Mouse (Mus musculus): Measurements from ENCODE around the gene Acod1. TPM values are rescaled to one million over a fixed set of nuclear protein-coding genes. Genes with fewer than 3 reads are reported as not detected.

Gene Acod1
- polyA plus RNA-seq, 1 experiment from 2014 or later = not detected

- WGBS = 32% methylated on average over 8 of the region's 8 CpGs
- no peaks in the 10 kb centered on the region for H3K27me3 ChIP-seq
- H3K9ac ChIP-seq = no peak overlapping the region
- no peak overlapping the region for H3K27ac ChIP-seq
- ATAC-seq (replicated peaks; ENCODE audit: insufficient number of reproducible peaks, insufficient read depth, low FRiP score, low read depth) = peak; percentile 80
- H3K4me1 ChIP-seq (replicated peaks) = no peaks in the 10 kb centered on the region
- no peak overlapping the region for H3K4me3 ChIP-seq
- H3K36me3 ChIP-seq = no peaks in the 10 kb centered on the region
- no peak overlapping the region for H3K4me2 ChIP-seq
- no peaks in the 10 kb centered on the region for H3K9me3 ChIP-seq (replicated peaks)
These were observed 4.5 kb downstream of the Acod1 start for GRCm38 (mm10) chr14:103051159-103051769.

DNA sequence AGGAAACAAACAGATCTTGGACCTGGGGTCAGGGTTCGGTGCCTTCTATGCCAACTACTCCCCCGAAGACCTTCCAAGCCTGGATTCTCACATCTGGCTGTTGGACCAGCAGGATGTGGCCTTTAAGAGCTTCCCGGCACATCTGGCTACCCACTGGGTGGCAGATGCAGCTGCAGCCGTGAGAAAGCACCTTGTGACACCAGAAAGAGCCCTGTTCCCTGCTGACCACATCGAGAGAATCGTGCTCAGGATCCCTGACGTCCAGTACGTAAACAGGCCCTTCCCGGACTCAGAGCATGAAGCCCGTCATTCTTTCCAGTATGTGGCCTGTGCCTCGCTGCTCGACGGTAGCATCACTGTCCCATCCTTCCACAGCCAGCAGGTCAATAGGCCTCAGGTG, 8.0 kb downstream of the Acod1 start:
- Histone ChIP-seq H3K4me3 (no peak overlapping the region), H3K36me3 (no peaks in the 10 kb centered on the region), H3K27me3 (no peaks in the 10 kb centered on the region), H3K9me3 (replicated peaks) (no peaks in the 10 kb centered on the region), H3K9ac (no peak overlapping the region), H3K4me1 (replicated peaks) (no peaks in the 10 kb centered on the region), H3K27ac (no peak overlapping the region), H3K4me2 (no peak overlapping the region)
- WGBS = 80% methylated on average over 13 of the region's 13 CpGs
- ATAC-seq (replicated peaks; ENCODE audit: insufficient number of reproducible peaks, insufficient read depth, low FRiP score, low read depth) = no peak

DNA sequence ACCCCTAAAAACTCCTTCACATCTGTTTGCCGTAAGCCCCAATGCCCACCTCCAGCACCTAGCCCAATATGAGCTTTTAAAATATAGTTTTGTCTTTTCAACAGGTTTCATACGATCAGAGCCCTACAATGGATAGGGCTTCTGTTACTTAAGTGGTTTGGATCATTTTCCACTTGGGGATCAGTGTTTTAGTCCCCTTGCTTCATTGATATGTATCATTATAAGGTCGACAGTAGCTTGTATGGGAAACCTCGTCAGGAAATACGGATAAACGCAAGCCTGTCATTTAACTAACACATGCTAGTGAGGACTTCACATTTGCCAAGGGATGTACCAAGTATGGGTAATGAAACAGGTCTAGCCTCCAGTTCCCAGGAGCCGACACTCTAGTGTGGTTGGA, 9.8 kb downstream of the Acod1 start:
- 83% methylated on average over 7 of the region's 7 CpGs for WGBS
- Histone ChIP-seq H3K4me1 (replicated peaks) (no peaks in the 10 kb centered on the region), H3K9me3 (replicated peaks) (no peaks in the 10 kb centered on the region), H3K9ac (no peak overlapping the region), H3K4me2 (no peak overlapping the region), H3K4me3 (no peak overlapping the region), H3K36me3 (no peaks in the 10 kb centered on the region), H3K27me3 (no peaks in the 10 kb centered on the region), H3K27ac (no peak overlapping the region)
- no peak for ATAC-seq (replicated peaks; ENCODE audit: insufficient number of reproducible peaks, insufficient read depth, low FRiP score, low read depth)

DNA sequence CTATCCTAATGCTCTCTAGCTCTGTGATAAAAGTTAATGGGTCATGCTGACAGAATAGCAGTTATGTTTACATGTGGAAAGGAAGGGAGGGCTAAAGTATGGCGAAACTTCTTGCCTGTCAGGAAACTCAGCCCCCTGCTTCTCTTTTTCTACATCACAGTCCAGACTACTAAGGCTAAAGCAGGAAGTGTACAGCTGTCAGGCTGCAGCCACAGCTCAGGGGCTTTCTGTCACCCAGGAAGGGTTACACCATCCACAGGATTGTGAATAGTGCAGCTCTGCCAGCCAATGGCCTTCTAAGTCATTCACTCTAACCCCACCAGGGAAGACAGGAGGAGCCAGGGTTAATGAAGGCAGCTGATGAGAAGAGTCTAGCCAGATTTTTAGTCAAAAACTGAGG, 12.2 kb downstream of the Acod1 start:
- Histone ChIP-seq H3K4me3 (no peak overlapping the region), H3K9ac (no peak overlapping the region), H3K9me3 (replicated peaks) (no peaks in the 10 kb centered on the region), H3K4me1 (replicated peaks) (no peaks in the 10 kb centered on the region), H3K27me3 (no peaks in the 10 kb centered on the region), H3K27ac (no peak overlapping the region), H3K4me2 (no peak overlapping the region), H3K36me3 (no peaks in the 10 kb centered on the region)
- no peak for ATAC-seq (replicated peaks; ENCODE audit: insufficient number of reproducible peaks, insufficient read depth, low FRiP score, low read depth)
- 61% methylated on average over 1 of the region's 1 CpGs for WGBS

- no peak overlapping the region for H3K9ac ChIP-seq
- H3K4me1 ChIP-seq (replicated peaks) = no peaks in the 10 kb centered on the region
- H3K36me3 ChIP-seq = no peaks in the 10 kb centered on the region
- ATAC-seq (replicated peaks; ENCODE audit: insufficient number of reproducible peaks, insufficient read depth, low FRiP score, low read depth) = no peak
- H3K27ac ChIP-seq = no peak overlapping the region
- no peak overlapping the region for H3K4me3 ChIP-seq
- no peaks in the 10 kb centered on the region for H3K27me3 ChIP-seq
- H3K9me3 ChIP-seq (replicated peaks) = no peaks in the 10 kb centered on the region
- WGBS = 81% methylated on average over 10 of the region's 10 CpGs
- H3K4me2 ChIP-seq = no peak overlapping the region
These were observed 12.7 kb downstream of the Acod1 start for GRCm38 (mm10) chr14:103059495-103059894.

GRCm38 (mm10) chr14:103065294-103066167, 18.8 kb downstream of the Acod1 start:
- H3K4me2 ChIP-seq = peak overlapping the region; percentile 49; the same call in 1 of the 2 replicates
- H3K27me3 ChIP-seq = no peaks in the 10 kb centered on the region
- H3K4me3 ChIP-seq = no peak overlapping the region
- H3K9ac ChIP-seq = no peak overlapping the region
- WGBS = 14% methylated on average over 10 of the region's 10 CpGs
- H3K9me3 ChIP-seq (replicated peaks) = no peaks in the 10 kb centered on the region
- H3K36me3 ChIP-seq = no peaks in the 10 kb centered on the region
- peaks cover 10% of the 10 kb centered on the region for H3K4me1 ChIP-seq (replicated peaks)
- no peak for ATAC-seq (replicated peaks; ENCODE audit: insufficient number of reproducible peaks, insufficient read depth, low FRiP score, low read depth)
- no peak overlapping the region for H3K27ac ChIP-seq

DNA sequence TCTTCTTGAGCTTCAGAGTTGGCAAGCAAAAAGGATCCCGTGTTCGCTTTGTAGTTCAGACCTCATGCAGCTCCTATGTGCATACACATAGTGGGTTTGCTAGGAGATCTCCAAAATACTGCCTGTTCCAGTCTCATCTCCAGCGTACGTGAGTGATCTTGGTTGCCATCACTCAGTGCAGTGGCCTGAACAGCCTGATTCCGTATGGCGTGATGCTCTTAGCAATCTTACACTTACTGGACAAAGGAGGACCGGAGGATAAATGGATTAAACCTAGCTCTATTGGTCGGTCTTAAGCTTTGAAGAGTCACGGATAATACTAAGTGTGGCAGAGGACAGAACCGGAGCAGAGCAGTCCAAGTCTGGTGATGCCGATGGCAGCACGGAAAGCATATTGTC, 22.7 kb downstream of the Acod1 start:
- Histone ChIP-seq H3K27ac (peak overlapping the region; percentile 93), H3K4me3 (peak overlapping the region; percentile 83), H3K4me1 (replicated peaks) (peaks cover 15% of the 10 kb centered on the region), H3K9ac (peak overlapping the region; percentile 74; the same call in 1 of the 2 replicates), H3K4me2 (peak overlapping the region; percentile 92), H3K9me3 (replicated peaks) (no peaks in the 10 kb centered on the region), H3K36me3 (peaks cover 15% of the 10 kb centered on the region; the same call in 1 of the 2 replicates), H3K27me3 (no peaks in the 10 kb centered on the region)
- WGBS = 14% methylated on average over 12 of the region's 12 CpGs
- ATAC-seq (replicated peaks; ENCODE audit: insufficient number of reproducible peaks, insufficient read depth, low FRiP score, low read depth) = no peak

DNA sequence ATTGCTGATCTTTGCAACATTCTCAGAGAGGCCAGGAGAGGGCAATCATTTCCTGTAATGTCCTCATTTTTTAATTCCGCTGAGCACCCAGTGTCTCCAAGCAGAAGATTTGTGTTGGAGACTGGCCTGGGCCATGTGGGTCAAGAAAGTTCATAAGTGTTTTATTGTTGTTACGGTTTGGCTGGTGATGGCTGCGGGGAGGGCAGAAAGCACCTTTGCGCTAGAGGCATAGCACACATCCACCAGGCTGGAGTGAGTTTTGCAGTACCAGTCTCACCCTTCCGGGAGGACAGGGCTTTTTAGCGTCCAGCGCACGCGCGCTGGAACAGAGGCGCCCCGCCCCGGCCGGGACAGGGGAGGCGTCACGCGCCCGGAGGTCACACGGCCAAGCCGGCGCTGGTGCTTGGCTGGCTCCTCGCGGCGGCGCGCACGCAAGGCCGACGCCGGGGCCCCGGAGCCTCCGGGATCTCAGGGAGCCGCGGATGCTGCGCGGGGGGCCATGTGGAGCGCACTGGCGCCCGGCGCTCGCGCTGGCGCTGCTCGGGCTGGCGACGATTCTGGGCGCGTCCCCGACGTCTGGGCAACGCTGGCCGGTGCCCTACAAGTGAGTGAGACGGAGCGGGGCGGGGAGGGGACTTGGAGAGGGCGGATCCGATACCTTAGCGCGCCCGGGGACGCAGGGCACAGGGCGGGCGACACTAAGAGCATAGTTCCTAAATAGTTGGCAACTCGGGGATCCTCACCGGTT, 23.3 kb downstream of the Acod1 start, which contains the start of gene Cln5:
Gene Cln5 (plus strand): TSS at position 353 of the 748 bp plus-strand sequence.
- peak within 1 kb of the TSS; percentile 83 for H3K4me3 ChIP-seq
- ATAC-seq (replicated peaks; ENCODE audit: insufficient number of reproducible peaks, insufficient read depth, low FRiP score, low read depth) = peak; percentile 99
- H3K9ac ChIP-seq = peak within 1 kb of the TSS; percentile 74
- no peaks in the 10 kb centered on the region for H3K9me3 ChIP-seq (replicated peaks)
- H3K36me3 ChIP-seq = peaks cover 19% of the 10 kb centered on the region; the same call in 1 of the 2 replicates
- WGBS = under 1% methylated on average over 65 of the region's 65 CpGs
- peak within 1 kb of the TSS; percentile 92 for H3K4me2 ChIP-seq
- H3K27ac ChIP-seq = peak within 1 kb of the TSS; percentile 93
- H3K27me3 ChIP-seq = no peaks in the 10 kb centered on the region
- peaks cover 15% of the 10 kb centered on the region for H3K4me1 ChIP-seq (replicated peaks)

- no peak for ATAC-seq (replicated peaks; ENCODE audit: insufficient number of reproducible peaks, insufficient read depth, low FRiP score, low read depth)
- H3K4me2 ChIP-seq = peak overlapping the region; percentile 92
- 3% methylated on average over 10 of the region's 10 CpGs for WGBS
- peaks cover 9% of the 10 kb centered on the region for H3K4me1 ChIP-seq (replicated peaks)
- no peaks in the 10 kb centered on the region for H3K27me3 ChIP-seq
- H3K36me3 ChIP-seq = peaks cover 24% of the 10 kb centered on the region; the same call in 1 of the 2 replicates
- peak overlapping the region; percentile 74 for H3K9ac ChIP-seq
- H3K27ac ChIP-seq = peak overlapping the region; percentile 93
- peak overlapping the region; percentile 83 for H3K4me3 ChIP-seq
- H3K9me3 ChIP-seq (replicated peaks) = no peaks in the 10 kb centered on the region
These were observed 24.0 kb downstream of the Acod1 start for GRCm38 (mm10) chr14:103070790-103071189.

DNA sequence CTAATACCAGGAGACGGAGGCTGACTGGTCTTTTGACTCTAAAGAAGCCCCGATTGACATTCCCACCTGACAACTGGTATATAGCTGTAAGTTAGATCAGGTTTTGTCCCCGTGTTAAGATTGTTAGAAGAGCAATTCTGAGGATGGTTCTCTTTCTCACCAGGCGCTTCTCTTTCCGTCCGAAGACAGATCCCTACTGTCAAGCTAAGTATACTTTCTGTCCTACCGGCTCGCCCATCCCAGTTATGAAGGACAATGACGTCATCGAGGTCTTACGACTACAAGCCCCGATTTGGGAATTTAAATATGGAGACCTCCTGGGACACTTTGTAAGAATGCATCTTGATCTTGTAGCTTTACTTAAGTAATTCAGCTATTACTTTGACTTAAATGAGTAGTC, 24.7 kb downstream of the Acod1 start:
- WGBS = 90% methylated on average over 12 of the region's 12 CpGs
- ATAC-seq (replicated peaks; ENCODE audit: insufficient number of reproducible peaks, insufficient read depth, low FRiP score, low read depth) = no peak
- Histone ChIP-seq H3K27me3 (no peaks in the 10 kb centered on the region), H3K4me3 (no peak overlapping the region), H3K4me1 (replicated peaks) (peaks cover 9% of the 10 kb centered on the region), H3K9ac (no peak overlapping the region), H3K36me3 (peaks cover 26% of the 10 kb centered on the region; the same call in 1 of the 2 replicates), H3K27ac (no peak overlapping the region), H3K4me2 (no peak overlapping the region), H3K9me3 (replicated peaks) (no peaks in the 10 kb centered on the region)

- Histone ChIP-seq H3K4me1 (replicated peaks) (peaks cover 9% of the 10 kb centered on the region), H3K9me3 (replicated peaks) (no peaks in the 10 kb centered on the region), H3K36me3 (peaks cover 32% of the 10 kb centered on the region; the same call in 1 of the 2 replicates), H3K4me3 (no peak overlapping the region), H3K4me2 (no peak overlapping the region), H3K27ac (no peak overlapping the region), H3K9ac (no peak overlapping the region), H3K27me3 (no peaks in the 10 kb centered on the region)
- no peak for ATAC-seq (replicated peaks; ENCODE audit: insufficient number of reproducible peaks, insufficient read depth, low FRiP score, low read depth)
- WGBS = 88% methylated on average over 4 of the region's 4 CpGs
These were observed 26.0 kb downstream of the Acod1 start for GRCm38 (mm10) chr14:103072731-103073130.
